Mouse (Mus musculus) right cerebral cortex, adult 18-20 months (tissue): Measurements from ENCODE around the gene Gnb1.
A peak's percentile ranks its signal among the peaks of the same experiment; 100 is the strongest.

Source experiments
- DNase-seq: peaks from one replicate; pipeline ENCODE4 v3.0.0; 2022; ENCODE audit warnings: mixed read lengths

Gene Gnb1

GRCm38 (mm10) chr4:155578336-155579125 is 87.4 kb downstream of the Gnb1 start:
- DNase-seq, result no peak

- DNase-seq, result peak; percentile 41
Observed at GRCm38 (mm10) chr4:155580420-155580819, 89.3 kb downstream of the Gnb1 start.

- DNase-seq, result no peak
Observed at GRCm38 (mm10) chr4:155582279-155582905, 91.2 kb downstream of the Gnb1 start.

GRCm38 (mm10) chr4:155589356-155589755 is 98.2 kb downstream of the Gnb1 start:
- no peak for DNase-seq

GRCm38 (mm10) chr4:155591012-155591719 is 100.0 kb downstream of the Gnb1 start:
- no peak for DNase-seq

GRCm38 (mm10) chr4:155593780-155594179 is 102.6 kb downstream of the Gnb1 start:
- DNase-seq, result no peak

GRCm38 (mm10) chr4:155595777-155596176 is 104.6 kb downstream of the Gnb1 start:
- DNase-seq, result no peak

- no peak for DNase-seq
Observed at GRCm38 (mm10) chr4:155596606-155597005, 105.4 kb downstream of the Gnb1 start.

- no peak for DNase-seq
Observed at GRCm38 (mm10) chr4:155598536-155598935, 107.4 kb downstream of the Gnb1 start.

- DNase-seq, result no peak
Observed at GRCm38 (mm10) chr4:155599901-155600825, 109.0 kb downstream of the Gnb1 start.

- DNase-seq, result peak; percentile 92
Observed at GRCm38 (mm10) chr4:155601091-155601996, 110.2 kb downstream of the Gnb1 start, which contains the start of gene Slc35e2. Gene Slc35e2, plus strand, starts transcription at chr4:155601416.

GRCm38 (mm10) chr4:155601997-155602456 is 110.9 kb downstream of the Gnb1 start:
- no peak for DNase-seq

- no peak for DNase-seq
Observed at GRCm38 (mm10) chr4:155602753-155603152, 111.6 kb downstream of the Gnb1 start.

GRCm38 (mm10) chr4:155603801-155604200 is 112.6 kb downstream of the Gnb1 start:
- no peak for DNase-seq

- DNase-seq, result no peak
Observed at GRCm38 (mm10) chr4:155605132-155605531, 114.0 kb downstream of the Gnb1 start.

GRCm38 (mm10) chr4:155606825-155607224 is 115.7 kb downstream of the Gnb1 start:
- DNase-seq, result no peak
